Mouse (Mus musculus) erythroblast, embryonic 14.5 days (primary cell): ENCODE results near the gene Serpina10.

Experiments used
- GATA1 ChIP-seq: IDR thresholded peaks from 2 replicates; pipeline ENCODE4 v1.6.1; 2012; ENCODE audit warnings: low read length, inconsistent platforms, mixed read lengths
- TAL1 ChIP-seq: IDR thresholded peaks from 3 replicates; pipeline ENCODE4 v1.6.1; 2012; ENCODE audit warnings: low read length, inconsistent platforms, mixed read lengths

- TF ChIP-seq GATA1 = no peak
- TF ChIP-seq TAL1 = no peak
Observed at GRCm38 (mm10) chr12:103659171-103659570, 27.9 kb upstream of the Serpina10 start.
